Mouse (Mus musculus) brain, embryonic 14.5 days (tissue): ENCODE results near the gene Gm49378. TPM values are rescaled to one million over a fixed set of nuclear protein-coding genes. Genes with fewer than 3 reads are reported as not detected.

ENCODE experiments used
- DNase-seq: peaks from one replicate; pipeline ENCODE4 v3.0.0-alpha.2; 2011; ENCODE audit warnings: low read depth
- CTCF ChIP-seq: fragments of 200-500 bp; IDR thresholded peaks from 2 replicates; pipeline ENCODE4 v1.5.1; 2012; ENCODE audit warnings: inconsistent platforms, mild to moderate bottlenecking, moderate library complexity, borderline replicate concordance; ENCODE audit not compliant: insufficient read depth, insufficient read length; ENCODE audit errors: extremely low read depth
- POLR2A ChIP-seq: fragments of 200-500 bp; IDR thresholded peaks from 2 replicates; pipeline ENCODE4 v1.6.1; 2012; ENCODE audit warnings: mild to moderate bottlenecking, inconsistent platforms, borderline replicate concordance; ENCODE audit not compliant: poor library complexity, insufficient read depth, insufficient read length, severe bottlenecking; ENCODE audit errors: extremely low read depth
- polyA plus RNA-seq: library from polyadenylated mRNA; depleted of rRNA; stranded (reverse); fragments of >200 nt; gene quantifications from 2 replicates; pipeline ENCODE4 v1.2.3, GENCODE M21; 2012; rRNA removed

The Gm49378 gene
- polyA plus RNA-seq, 1 experiment, result 8.4 TPM

DNA sequence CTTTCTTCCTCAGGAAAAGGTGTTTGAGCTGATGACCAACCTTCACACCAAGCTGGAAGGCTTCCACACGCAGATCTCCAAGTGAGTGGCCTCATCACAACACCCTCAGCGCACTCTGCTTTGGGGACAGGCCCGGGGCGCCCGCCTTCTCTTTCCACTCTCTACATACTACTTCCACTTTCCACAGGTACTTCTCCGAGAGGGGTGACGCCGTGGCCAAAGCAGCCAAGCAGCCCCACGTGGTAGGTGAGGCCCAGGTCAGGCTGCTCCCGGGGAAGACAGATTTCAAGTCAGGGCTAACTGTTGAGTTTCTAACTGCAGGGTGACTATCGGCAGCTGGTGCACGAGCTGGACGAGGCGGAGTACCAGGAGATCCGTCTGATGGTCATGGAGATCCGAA lies 57.0 kb downstream of the Gm49378 start:
- no peak for DNase-seq

DNA sequence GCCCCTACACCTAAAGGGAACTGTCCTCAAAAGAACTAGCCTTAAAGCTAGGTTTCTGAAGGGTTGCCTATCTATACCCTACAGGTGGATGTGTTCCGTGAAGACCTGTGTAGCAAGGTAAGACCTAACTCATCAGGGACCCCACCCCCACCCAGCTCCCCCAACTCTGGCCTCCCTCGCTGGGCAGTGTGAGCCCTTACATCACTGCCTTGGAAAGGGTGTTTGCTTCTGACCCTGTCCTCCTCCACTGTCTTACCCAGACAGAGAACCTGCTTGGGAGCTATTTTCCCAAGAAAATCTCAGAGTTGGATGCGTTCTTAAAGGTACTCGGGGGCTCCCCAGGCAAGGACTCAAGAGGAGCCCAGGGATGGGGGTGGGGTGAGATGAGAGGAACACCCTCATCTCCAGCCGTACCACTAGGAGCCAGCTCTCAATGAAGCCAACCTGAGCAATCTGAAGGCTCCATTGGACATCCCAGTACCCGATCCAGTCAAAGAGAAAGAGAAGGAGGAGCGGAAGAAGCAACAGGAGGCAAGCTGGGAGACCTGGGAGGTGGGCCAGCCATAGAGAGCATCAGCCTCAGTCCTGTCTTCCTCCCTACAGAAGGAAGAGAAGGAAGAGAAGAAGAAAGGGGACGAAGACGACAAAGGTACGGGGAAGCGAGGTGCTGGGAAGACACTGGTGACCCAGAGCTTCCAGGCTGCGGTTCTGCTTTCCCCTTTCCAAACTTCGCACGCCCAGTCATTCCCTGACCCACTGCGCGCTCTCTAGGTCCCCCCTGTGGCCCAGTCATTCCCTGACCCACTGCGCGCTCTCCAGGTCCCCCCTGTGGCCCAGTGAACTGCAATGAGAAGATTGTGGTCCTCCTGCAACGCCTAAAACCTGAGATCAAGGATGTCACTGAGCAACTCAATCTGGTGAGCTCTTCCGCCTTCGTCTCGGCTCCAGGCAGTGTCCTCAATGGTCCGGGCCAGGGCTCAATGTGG lies 57.9 kb downstream of the Gm49378 start:
- TF ChIP-seq CTCF (no peak), POLR2A (no peak)
- DNase-seq, result no peak

More for the DNA sequence above, 57.0 kb downstream of the Gm49378 start:
- TF ChIP-seq CTCF, result no peak
- TF ChIP-seq POLR2A, result no peak

Other genes with a start within 250 kb of the Gm49378 start
- 16.0 and 25.6 TPM in 2 replicates for gene Dhrs4, start 159.1 kb downstream of the Gm49378 start, polyA plus RNA-seq
- 178 and 292 TPM in 2 replicates for gene Carmil3, start 147.2 kb downstream of the Gm49378 start, polyA plus RNA-seq
- gene Cpne6, start 127.5 kb downstream of the Gm49378 start, polyA plus RNA-seq, result 6.7 and 9.5 TPM in 2 replicates
- gene Nrl, start 112.9 kb downstream of the Gm49378 start, polyA plus RNA-seq, result 0.56 and 0.69 TPM in 2 replicates
- 21.5 and 23.2 TPM in 2 replicates for gene Pck2, start 97.6 kb downstream of the Gm49378 start, polyA plus RNA-seq
- 111 and 112 TPM in 2 replicates for gene Dcaf11, start 77.9 kb downstream of the Gm49378 start, polyA plus RNA-seq
- gene A730061H03Rik, start 77.5 kb downstream of the Gm49378 start, polyA plus RNA-seq, result 0.92 and 1.3 TPM in 2 replicates
- gene Fitm1, start 62.3 kb downstream of the Gm49378 start, polyA plus RNA-seq, result 0.19 and 0.38 TPM in 2 replicates
- 94.1 and 98.3 TPM in 2 replicates for gene Psme1, start 59.8 kb downstream of the Gm49378 start, polyA plus RNA-seq
- 14.5 and 20.9 TPM in 2 replicates for gene Emc9, start 52.6 kb downstream of the Gm49378 start, polyA plus RNA-seq
- 65.9 and 76.2 TPM in 2 replicates for gene Psme2, start 46.8 kb downstream of the Gm49378 start, polyA plus RNA-seq
- 25.1 and 30.4 TPM in 2 replicates for gene Rnf31, start 46.2 kb downstream of the Gm49378 start, polyA plus RNA-seq
- 23.5 and 26.2 TPM in 2 replicates for gene Irf9, start 34.3 kb downstream of the Gm49378 start, polyA plus RNA-seq
- gene Rec8, start 19.9 kb downstream of the Gm49378 start, polyA plus RNA-seq, result 15.9 and 18.4 TPM in 2 replicates
- gene Ipo4, start 1.9 kb downstream of the Gm49378 start, polyA plus RNA-seq, result 182 and 184 TPM in 2 replicates
- gene Tm9sf1, start 5.9 kb upstream of the Gm49378 start, polyA plus RNA-seq, result 44.9 and 45.8 TPM in 2 replicates
- gene Tssk4, start 12.3 kb upstream of the Gm49378 start, polyA plus RNA-seq, result 1.2 and 1.8 TPM in 2 replicates
- gene Mdp1, start 22.6 kb upstream of the Gm49378 start, polyA plus RNA-seq, result 45.8 and 51.0 TPM in 2 replicates
- gene Gmpr2, start 34.0 kb upstream of the Gm49378 start, polyA plus RNA-seq, result 32.8 and 41.3 TPM in 2 replicates
- 351 and 412 TPM in 2 replicates for gene Nedd8, start 34.2 kb upstream of the Gm49378 start, polyA plus RNA-seq
- 23.2 and 31.9 TPM in 2 replicates for gene Tinf2, start 43.9 kb upstream of the Gm49378 start, polyA plus RNA-seq
- 0.96 and 1.2 TPM in 2 replicates for gene Tgm1, start 76.0 kb upstream of the Gm49378 start, polyA plus RNA-seq
- 64.9 and 72.8 TPM in 2 replicates for gene Rabggta, start 84.4 kb upstream of the Gm49378 start, polyA plus RNA-seq
- 67.1 and 88.2 TPM in 2 replicates for gene Dhrs1, start 107.8 kb upstream of the Gm49378 start, polyA plus RNA-seq
- gene Nop9, start 107.8 kb upstream of the Gm49378 start, polyA plus RNA-seq, result 24.6 and 27.9 TPM in 2 replicates
- 0.60 and 0.76 TPM in 2 replicates for gene Cideb, start 120.6 kb upstream of the Gm49378 start, polyA plus RNA-seq
- 0.29 and 0.38 TPM in 2 replicates for gene Ltb4r2, start 123.5 kb upstream of the Gm49378 start, polyA plus RNA-seq
- gene Ltb4r1, start 128.1 kb upstream of the Gm49378 start, polyA plus RNA-seq, result 0.45 and 0.71 TPM in 2 replicates
- 3.5 and 7.8 TPM in 2 replicates for gene Adcy4, start 146.2 kb upstream of the Gm49378 start, polyA plus RNA-seq
- gene Ripk3, start 151.0 kb upstream of the Gm49378 start, polyA plus RNA-seq, result 2.5 and 2.6 TPM in 2 replicates
- gene Nfatc4, start 185.2 kb upstream of the Gm49378 start, polyA plus RNA-seq, result 22.3 and 26.2 TPM in 2 replicates
- gene Nynrin, start 216.1 kb upstream of the Gm49378 start, polyA plus RNA-seq, result 14.1 and 24.1 TPM in 2 replicates
- 0.43 and 0.51 TPM in 2 replicates for gene Cbln3, start 246.5 kb upstream of the Gm49378 start, polyA plus RNA-seq
- 13.4 and 13.7 TPM in 2 replicates for gene Khnyn, start 247.1 kb upstream of the Gm49378 start, polyA plus RNA-seq